Mouse (Mus musculus) testis, adult 2 months (tissue): ENCODE measurements around the gene Msi1.

ENCODE experiments used
- CTCF ChIP-seq: fragments of 200-500 bp; IDR thresholded peaks from 2 replicates; pipeline ENCODE4 v1.5.1; 2012; ENCODE audit warnings: low read depth, mild to moderate bottlenecking, inconsistent platforms, low read length, moderate library complexity; ENCODE audit not compliant: control insufficient read depth, insufficient read depth, insufficient replicate concordance
- POLR2A ChIP-seq: fragments of 200-500 bp; IDR thresholded peaks from 2 replicates; pipeline ENCODE4 v1.6.1; 2012; ENCODE audit warnings: low read depth, mild to moderate bottlenecking, inconsistent platforms, low read length, moderate library complexity; ENCODE audit not compliant: control insufficient read depth

DNA sequence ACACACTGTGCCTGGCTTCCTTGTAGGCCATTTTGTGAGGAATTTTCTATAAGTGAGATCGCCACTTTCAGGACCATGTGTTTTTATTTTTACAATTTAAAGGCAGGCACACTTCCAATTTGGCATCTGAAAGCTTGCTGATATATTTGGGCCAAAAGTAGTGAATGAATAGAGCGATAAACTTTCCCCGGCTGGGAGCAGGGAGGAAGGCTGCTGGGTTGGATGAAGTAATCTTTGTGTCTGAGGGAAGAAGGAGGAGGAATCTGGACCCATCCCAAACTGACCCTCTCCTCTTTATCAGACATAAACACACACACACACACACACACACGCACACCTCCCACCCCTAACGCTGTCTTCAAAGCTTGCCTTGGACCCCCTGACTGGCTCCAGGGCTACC lies 64.0 kb downstream of the Msi1 start:
- no peak for TF ChIP-seq POLR2A
- no peak for TF ChIP-seq CTCF
